ENCODE assay signal across 31 mouse cellular contexts in genomic region chr16:86011051-86011450, GRCm38 (mm10).
"Had no signal": no experiment of that assay in that cellular context is flagged by ENCODE, and none has a peak within 500 bp of the region (broad histone marks: within the 10 kb centered on the region; RNA-seq: fewer than 3 reads in every experiment).

No protein-coding gene starts in this region.

- H3K27me3 ChIP-seq: limb, embryonic 12.5 days; limb, embryonic 13.5 days; limb, embryonic 15.5 days; liver, embryonic 12.5 days; liver, embryonic 13.5 days; liver, embryonic 15.5 days; lung, embryonic 15.5 days; megakaryocyte, embryonic 14.5 days; midbrain, embryonic 12.5 days; midbrain, embryonic 13.5 days; midbrain, embryonic 15.5 days had no signal

- H3K9me3 ChIP-seq: limb, embryonic 10.5 days; limb, embryonic 12.5 days; limb, embryonic 13.5 days; limb, embryonic 15.5 days; liver, embryonic 12.5 days; liver, embryonic 13.5 days; liver, embryonic 15.5 days; lung, embryonic 15.5 days; megakaryocyte, embryonic 14.5 days; midbrain, embryonic 10.5 days; midbrain, embryonic 12.5 days; midbrain, embryonic 13.5 days; midbrain, embryonic 15.5 days had no signal

- H3K4me3 ChIP-seq: left cerebral cortex, adult 2 months; limb, embryonic 10.5 days; limb, embryonic 12.5 days; limb, embryonic 13.5 days; limb, embryonic 15.5 days; liver, embryonic 12.5 days; liver, embryonic 13.5 days; liver, embryonic 15.5 days; lung, embryonic 15.5 days; megakaryocyte, embryonic 14.5 days; midbrain, embryonic 10.5 days; midbrain, embryonic 12.5 days; midbrain, embryonic 13.5 days; midbrain, embryonic 15.5 days; myocyte had no signal

- H3K36me3 ChIP-seq: limb, embryonic 10.5 days; limb, embryonic 12.5 days; limb, embryonic 13.5 days; limb, embryonic 15.5 days; liver, embryonic 12.5 days; liver, embryonic 13.5 days; liver, embryonic 15.5 days; lung, embryonic 15.5 days; midbrain, embryonic 10.5 days; midbrain, embryonic 12.5 days; midbrain, embryonic 13.5 days; midbrain, embryonic 15.5 days had no signal

- H3K4me1 ChIP-seq: limb, embryonic 12.5 days; limb, embryonic 13.5 days; limb, embryonic 15.5 days; liver, embryonic 12.5 days; liver, embryonic 13.5 days; liver, embryonic 15.5 days; lung, embryonic 15.5 days; megakaryocyte, embryonic 14.5 days; midbrain, embryonic 15.5 days had no signal

- DNase-seq: left cerebral cortex, postnatal 4 days; liver; liver, embryonic 13.5 days; liver, postnatal 0 days; lung, adult 18-20 months; lung, adult 2 months; lung, embryonic 14.5 days; lung, postnatal 10 days; lung, postnatal 14 days; lung, postnatal 36 days; lung, postnatal 4 days; midbrain, embryonic 14.5 days had no signal

- ATAC-seq: liver, embryonic 12.5 days; liver, postnatal 0 days; lung, postnatal 0 days; midbrain, embryonic 13.5 days; midbrain, embryonic 15.5 days; midbrain, embryonic 16.5 days had no signal

- H3K27ac ChIP-seq: left cerebral cortex, adult 2 months; limb, embryonic 10.5 days; limb, embryonic 12.5 days; limb, embryonic 13.5 days; limb, embryonic 15.5 days; liver, embryonic 12.5 days; liver, embryonic 13.5 days; liver, embryonic 14.5 days; liver, embryonic 15.5 days; lung, embryonic 15.5 days; macrophage; midbrain, embryonic 10.5 days; midbrain, embryonic 12.5 days; midbrain, embryonic 13.5 days; midbrain, embryonic 15.5 days had no signal

- H3K4me2 ChIP-seq: limb, embryonic 12.5 days; limb, embryonic 13.5 days; limb, embryonic 15.5 days; liver, embryonic 11.5 days; liver, embryonic 12.5 days; liver, embryonic 13.5 days; liver, embryonic 15.5 days; lung, embryonic 14.5 days; lung, embryonic 15.5 days; midbrain, embryonic 12.5 days; midbrain, embryonic 13.5 days; midbrain, embryonic 15.5 days had no signal

- H3K9ac ChIP-seq: limb, embryonic 12.5 days; limb, embryonic 13.5 days; limb, embryonic 15.5 days; liver, embryonic 12.5 days; liver, embryonic 13.5 days; liver, embryonic 14.5 days; liver, embryonic 15.5 days; liver, postnatal 0 days; lung, embryonic 14.5 days; lung, embryonic 15.5 days; midbrain, embryonic 12.5 days; midbrain, embryonic 13.5 days; midbrain, embryonic 15.5 days had no signal
